Mouse (Mus musculus) naive thymus-derived CD4-positive, alpha-beta T cell, adult 5 months (primary cell): ENCODE data around the gene Cacna2d2. TPM values are rescaled to one million over a fixed set of nuclear protein-coding genes. Genes with fewer than 3 reads are reported as not detected.

Experiments
- polyA plus RNA-seq: library from polyadenylated mRNA; unstranded; fragments of 100-300 nt; shearing (Covaris generic); gene quantifications from one replicate; pipeline ENCODE4 v1.2.1, GENCODE M21; 2017

Cacna2d2 gene
- 1.7 TPM for polyA plus RNA-seq

GRCm38 (mm10) chr9:107399491-107399971, at the start of gene Cacna2d2:
Cacna2d2 (plus strand) TSS chr9:107399612.

GRCm38 (mm10) chr9:107533791-107534407, 134.5 kb downstream of the Cacna2d2 start, which contains the start of gene Tmem115:
Tmem115 (plus strand) TSS chr9:107533945.

GRCm38 (mm10) chr9:107541474-107542351, 142.3 kb downstream of the Cacna2d2 start, which contains the start of the genes Cyb561d2 and Nprl2:
Cyb561d2 (minus strand) TSS chr9:107542193.
Nprl2 (plus strand) TSS chr9:107542226.

GRCm38 (mm10) chr9:107547026-107547425, 147.6 kb downstream of the Cacna2d2 start, which contains the start of gene Zmynd10:
Zmynd10 (plus strand) TSS chr9:107547298.

GRCm38 (mm10) chr9:107551117-107551889, 151.9 kb downstream of the Cacna2d2 start, which contains the start of gene Rassf1:
Rassf1 (plus strand) TSS chr9:107551555.

GRCm38 (mm10) chr9:107563029-107563581, 163.7 kb downstream of the Cacna2d2 start, which contains the start of gene Tusc2:
Tusc2 (plus strand) TSS chr9:107563255.

GRCm38 (mm10) chr9:107567702-107568319, 168.4 kb downstream of the Cacna2d2 start, which contains the start of gene Hyal2:
Hyal2 (plus strand) TSS chr9:107567945.

GRCm38 (mm10) chr9:107576357-107577107, 177.1 kb downstream of the Cacna2d2 start, which contains the start of gene Hyal1:
Hyal1 (plus strand) TSS chr9:107576927.

GRCm38 (mm10) chr9:107578587-107578986, 179.2 kb downstream of the Cacna2d2 start, which contains the start of gene Naa80:
Naa80 (plus strand) TSS chr9:107578887.

Other genes starting within 250 kb of the Cacna2d2 start
- 0.09 TPM for gene Dock3, start 167.7 kb upstream of the Cacna2d2 start, polyA plus RNA-seq
- gene Mapkapk3, start 109.7 kb upstream of the Cacna2d2 start, polyA plus RNA-seq, result 50.2 TPM
- 18.2 TPM for gene Cish, start 103.6 kb upstream of the Cacna2d2 start, polyA plus RNA-seq
- gene Hemk1, start 61.3 kb upstream of the Cacna2d2 start, polyA plus RNA-seq, result 9.9 TPM
- 0.26 TPM for gene 6430571L13Rik, start 59.0 kb upstream of the Cacna2d2 start, polyA plus RNA-seq
- 53.3 TPM for gene Tmem115, start 134.3 kb downstream of the Cacna2d2 start, polyA plus RNA-seq
- gene Cyb561d2, start 142.6 kb downstream of the Cacna2d2 start, polyA plus RNA-seq, result 26.2 TPM
- gene Nprl2, start 142.6 kb downstream of the Cacna2d2 start, polyA plus RNA-seq, result 61.0 TPM
- 1.2 TPM for gene Zmynd10, start 147.7 kb downstream of the Cacna2d2 start, polyA plus RNA-seq
- gene Rassf1, start 151.9 kb downstream of the Cacna2d2 start, polyA plus RNA-seq, result 104 TPM
- gene Tusc2, start 163.6 kb downstream of the Cacna2d2 start, polyA plus RNA-seq, result 32.3 TPM
- gene Hyal2, start 168.3 kb downstream of the Cacna2d2 start, polyA plus RNA-seq, result 2.8 TPM
- gene Hyal1, start 177.3 kb downstream of the Cacna2d2 start, polyA plus RNA-seq, result 2.9 TPM
- 14.0 TPM for gene Naa80, start 179.3 kb downstream of the Cacna2d2 start, polyA plus RNA-seq
- not detected for gene Hyal3, start 181.2 kb downstream of the Cacna2d2 start, polyA plus RNA-seq
- gene Ifrd2, start 188.0 kb downstream of the Cacna2d2 start, polyA plus RNA-seq, result 24.5 TPM
- not detected for gene Sema3b, start 209.6 kb downstream of the Cacna2d2 start, polyA plus RNA-seq
- 663 TPM for gene Gnai2, start 235.8 kb downstream of the Cacna2d2 start, polyA plus RNA-seq